Mouse (Mus musculus) subcutaneous adipose tissue, adult 2 months (tissue): Measurements from ENCODE around the gene Fga. TPM values are rescaled to one million over a fixed set of nuclear protein-coding genes. Genes with fewer than 3 reads are reported as not detected.

Source experiments
- polyA plus RNA-seq: library from polyadenylated mRNA; depleted of rRNA; stranded (reverse); fragments of >200 nt; gene quantifications from 2 replicates; pipeline ENCODE4 v1.2.3, GENCODE M21; 2012; ENCODE audit warnings: low replicate concordance; rRNA removed

Fga gene
- 0.10 and 0.31 TPM in 2 replicates for polyA plus RNA-seq

GRCm38 (mm10) chr3:83025475-83026301 lies at the start of gene Fga:
Gene Fga, plus strand, starts transcription at chr3:83026076.

GRCm38 (mm10) chr3:83007557-83007956 lies 18.3 kb upstream of the Fga start, which contains the start of gene Fgg:
Gene Fgg, plus strand, starts transcription at chr3:83007724.

GRCm38 (mm10) chr3:83049680-83050079 lies 23.8 kb downstream of the Fga start, which contains the start of gene Fgb:
Gene Fgb, minus strand, starts transcription at chr3:83049863.

GRCm38 (mm10) chr3:83055281-83056038 lies 29.6 kb downstream of the Fga start, which contains the start of gene Plrg1:
Gene Plrg1, plus strand, starts transcription at chr3:83055522.

Other genes with a start within 250 kb of the Fga start
- gene Rbm46, start 149.6 kb upstream of the Fga start, polyA plus RNA-seq, result 0.28 and 0.42 TPM in 2 replicates
- 0.03 and 0.14 TPM in 2 replicates for gene Lrat, start 122.1 kb upstream of the Fga start, polyA plus RNA-seq
- 0.06 and 0.66 TPM in 2 replicates for gene Fgg, start 18.4 kb upstream of the Fga start, polyA plus RNA-seq
- gene Fgb, start 23.8 kb downstream of the Fga start, polyA plus RNA-seq, result 0.22 TPM in 1 of 2 replicates, not detected in the other
- 33.3 and 51.5 TPM in 2 replicates for gene Plrg1, start 29.4 kb downstream of the Fga start, polyA plus RNA-seq
- gene Dchs2, start 101.9 kb downstream of the Fga start, polyA plus RNA-seq, result 0.40 and 0.58 TPM in 2 replicates